Mouse (Mus musculus): Measurements from ENCODE around the gene Gm21409. TPM values are rescaled to one million over a fixed set of nuclear protein-coding genes. Genes with fewer than 3 reads are reported as not detected.
"Not testable (repeated sequence)": the region's sequence is repeated elsewhere in the genome, so short reads cannot be mapped to it uniquely, and the experiment has no call there.

The Gm21409 gene
- not detected in 2 replicates for polyA plus RNA-seq (2014; fragmentation: Nextera tagmentation; extraction: Ambion mirVana)

DNA sequence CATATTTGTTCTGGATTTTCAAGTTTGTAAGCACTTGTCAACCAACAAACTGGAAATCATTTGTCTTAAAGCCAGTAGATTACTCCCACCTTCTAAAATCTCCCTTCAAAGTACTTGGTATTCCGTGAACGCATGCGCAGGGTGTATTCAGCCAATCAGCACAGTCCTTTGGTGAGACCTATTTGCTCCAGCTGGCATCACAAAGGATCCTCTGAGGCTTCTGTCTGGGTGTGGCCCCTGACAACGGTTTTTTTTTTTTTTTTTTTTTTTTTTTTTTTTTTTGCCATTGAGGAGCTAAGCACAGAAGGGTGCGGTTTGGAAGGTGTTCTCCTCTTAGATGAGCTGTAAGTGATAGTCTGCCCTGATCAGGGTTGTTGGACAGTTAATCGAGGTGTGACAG lies at the start of gene Gm21409:
TSS of gene Gm21409 (plus strand) at position 301 of the 400 bp plus-strand sequence.
- H3K36me3 ChIP-seq (ENCODE audit: control insufficient read depth, insufficient read depth, low read length); ATAC-seq (ENCODE audit: low read depth); H3K9ac ChIP-seq (ENCODE audit: low read depth, low read length); DNase-seq (ENCODE audit: low spot score); H3K4me3 ChIP-seq (ENCODE audit: low read depth, low read length); H3K4me2 ChIP-seq (ENCODE audit: low read depth, low read length); H3K27me3 ChIP-seq (replicated peaks; ENCODE audit: control insufficient read depth, insufficient read depth, low read length); H3K4me1 ChIP-seq (ENCODE audit: control insufficient read depth, insufficient read depth, low read length); H3K27ac ChIP-seq (replicated peaks; ENCODE audit: low read depth, low read length); H3K9me3 ChIP-seq (ENCODE audit: control insufficient read depth, low read length): not testable (repeated sequence)
- WGBS = no CpG with 5 or more reads among the region's 6 CpGs

Other genes with a start within 250 kb of the Gm21409 start
- gene Gm21394, start 181.8 kb upstream of the Gm21409 start, polyA plus RNA-seq (2014; fragmentation: Nextera tagmentation; extraction: Ambion mirVana) = not detected in 2 replicates